Mouse (Mus musculus) liver, postnatal 0 days (tissue): ENCODE data around the gene Gipc3. TPM values are rescaled to one million over a fixed set of nuclear protein-coding genes. Genes with fewer than 3 reads are reported as not detected.

Source experiments
- ATAC-seq: fragments of 200-750 bp; cut with Nextera tagmentation; 2 replicates; pipeline ENCODE4 v1.8.0; 2017; ENCODE audit warnings: mild to moderate bottlenecking, moderate library complexity
- DNase-seq: peaks from one replicate; pipeline ENCODE4 v3.0.0-alpha.2; 2016
- H3K27ac ChIP-seq: fragments of 300-500 bp; sonication (generic); 2 replicates; pipeline ENCODE4 v1.5.1; 2014; ENCODE audit warnings: antibody characterized with exemption, moderate library complexity, mild to moderate bottlenecking, low read depth
- H3K27me3 ChIP-seq: fragments of 300-500 bp; sonication (generic); 2 replicates; pipeline ENCODE4 v1.6.1; 2014; ENCODE audit warnings: low read length, control low read depth, mixed read lengths; ENCODE audit not compliant: insufficient read depth
- H3K36me3 ChIP-seq: fragments of 300-500 bp; sonication (generic); replicated peaks from 2 replicates; pipeline ENCODE4 v1.6.1; 2014; ENCODE audit warnings: mild to moderate bottlenecking, control low read depth, low read length, moderate library complexity, mixed read lengths; ENCODE audit not compliant: insufficient read depth
- H3K4me1 ChIP-seq: fragments of 300-500 bp; sonication (generic); 2 replicates; pipeline ENCODE4 v1.6.1; 2014; ENCODE audit warnings: antibody characterized with exemption, mild to moderate bottlenecking, control low read depth; ENCODE audit not compliant: insufficient read depth
- H3K4me2 ChIP-seq: fragments of 300-500 bp; sonication (generic); 2 replicates; pipeline ENCODE4 v1.6.1; 2014; ENCODE audit warnings: low read depth, mild to moderate bottlenecking, low read length, moderate library complexity, mixed read lengths
- H3K4me3 ChIP-seq: fragments of 300-500 bp; sonication (generic); 2 replicates; pipeline ENCODE4 v1.5.1; 2014; ENCODE audit warnings: low read depth, low read length
- H3K9ac ChIP-seq: fragments of 300-500 bp; sonication (generic); replicated peaks from 2 replicates; pipeline ENCODE4 v1.6.1; 2014; ENCODE audit warnings: mild to moderate bottlenecking, moderate library complexity
- H3K9me3 ChIP-seq: fragments of 300-500 bp; sonication (generic); 2 replicates; pipeline ENCODE4 v1.6.1; 2016; ENCODE audit warnings: mild to moderate bottlenecking, control low read depth, low read length, mixed read lengths
- CTCF ChIP-seq: sonication (generic); IDR thresholded peaks from 2 replicates; pipeline ENCODE4 v1.5.1; 2016; ENCODE audit warnings: antibody characterized with exemption, low read depth
- EP300 ChIP-seq: IDR thresholded peaks from 2 replicates; pipeline ENCODE4 v1.6.1; 2016; ENCODE audit warnings: antibody characterized with exemption, low read depth, mild to moderate bottlenecking
- WGBS: fragments of 180-500 bp; shearing (Covaris S2); extraction: QIAGEN DNeasy Blood & Tissue Kit; methylation state at CpG from one replicate; pipeline ENCODE4 v1.1.7; 2014; ENCODE audit not compliant: insufficient replicate concordance; 5-methylcytosine and 5-hydroxymethylcytosine counted together
- polyA plus RNA-seq: library from polyadenylated mRNA; unstranded; fragments of >200 nt; fragmentation: Nextera tagmentation; extraction: Ambion mirVana; gene quantifications from 2 replicates; pipeline ENCODE4 v1.2.1, GENCODE M21; 2015

Gipc3 gene
- polyA plus RNA-seq, 1 experiment from 2014 or later = 0.02 TPM

- no peak for ATAC-seq
- no peaks in the 10 kb centered on the region for H3K9me3 ChIP-seq
- no peak for TF ChIP-seq CTCF
- TF ChIP-seq EP300 = no peak
- no peak overlapping the region for H3K4me2 ChIP-seq
- H3K9ac ChIP-seq = no peak overlapping the region
- no peak overlapping the region for H3K27ac ChIP-seq
- no peak for DNase-seq
- no peaks in the 10 kb centered on the region for H3K27me3 ChIP-seq
- 93% methylated on average over 18 of the region's 18 CpGs for WGBS
- H3K36me3 ChIP-seq = peaks cover 44% of the 10 kb centered on the region
- no peak overlapping the region for H3K4me3 ChIP-seq
- peaks cover 14% of the 10 kb centered on the region; the same call in 1 of the 2 replicates for H3K4me1 ChIP-seq
Observed at GRCm38 (mm10) chr10:81325781-81326180, 17.3 kb downstream of the Gipc3 start.

- H3K36me3 ChIP-seq = peaks cover 44% of the 10 kb centered on the region
- DNase-seq (no peak), ATAC-seq (no peak)
- no peaks in the 10 kb centered on the region for H3K9me3 ChIP-seq
- no peak for TF ChIP-seq EP300
- no peak for TF ChIP-seq CTCF
- no peak overlapping the region for H3K4me3 ChIP-seq
- WGBS = 98% methylated on average over 20 of the region's 21 CpGs
- H3K9ac ChIP-seq = no peak overlapping the region
- no peaks in the 10 kb centered on the region for H3K27me3 ChIP-seq
- H3K27ac ChIP-seq = no peak overlapping the region
- H3K4me1 ChIP-seq = peaks cover 12% of the 10 kb centered on the region
- no peak overlapping the region for H3K4me2 ChIP-seq
Observed at GRCm38 (mm10) chr10:81325176-81325575, 17.9 kb downstream of the Gipc3 start.

GRCm38 (mm10) chr10:81323791-81324530 lies 19.1 kb downstream of the Gipc3 start:
- DNase-seq = no peak
- no peak for ATAC-seq
- H3K27me3 ChIP-seq = no peaks in the 10 kb centered on the region
- no peak for TF ChIP-seq EP300
- no peak for TF ChIP-seq CTCF
- H3K27ac ChIP-seq = no peak overlapping the region
- WGBS = 92% methylated on average over 18 of the region's 18 CpGs
- no peak overlapping the region for H3K9ac ChIP-seq
- H3K4me3 ChIP-seq = no peak overlapping the region
- H3K4me2 ChIP-seq = no peak overlapping the region
- H3K9me3 ChIP-seq = no peaks in the 10 kb centered on the region
- H3K36me3 ChIP-seq = peaks cover 44% of the 10 kb centered on the region
- peaks cover 22% of the 10 kb centered on the region for H3K4me1 ChIP-seq

GRCm38 (mm10) chr10:81323141-81323775 lies 19.8 kb downstream of the Gipc3 start:
- no peaks in the 10 kb centered on the region for H3K9me3 ChIP-seq
- H3K27ac ChIP-seq = no peak overlapping the region
- ATAC-seq = no peak
- no peaks in the 10 kb centered on the region for H3K27me3 ChIP-seq
- H3K4me3 ChIP-seq = no peak overlapping the region
- DNase-seq = no peak
- WGBS = 93% methylated on average over 23 of the region's 23 CpGs
- no peak overlapping the region for H3K9ac ChIP-seq
- TF ChIP-seq CTCF = no peak
- TF ChIP-seq EP300 = no peak
- no peak overlapping the region for H3K4me2 ChIP-seq
- peaks cover 29% of the 10 kb centered on the region for H3K4me1 ChIP-seq
- peaks cover 44% of the 10 kb centered on the region for H3K36me3 ChIP-seq

- ATAC-seq = no peak
- Histone ChIP-seq H3K9ac (0 out of 2 replicates have a peak overlapping the region, but pooled peaks have one; percentile 90), H3K9me3 (no peaks in the 10 kb centered on the region), H3K27me3 (no peaks in the 10 kb centered on the region), H3K36me3 (peaks cover 44% of the 10 kb centered on the region), H3K4me3 (peak overlapping the region; percentile 75; the same call in 1 of the 2 replicates), H3K4me2 (peak overlapping the region; percentile 88), H3K4me1 (peaks cover 31% of the 10 kb centered on the region), H3K27ac (no peak overlapping the region)
- DNase-seq = no peak
- WGBS = 91% methylated on average over 27 of the region's 27 CpGs
- TF ChIP-seq EP300 (no peak), CTCF (no peak)
Observed at GRCm38 (mm10) chr10:81322444-81322843, 20.6 kb downstream of the Gipc3 start.

- H3K27ac ChIP-seq = peak overlapping the region; percentile 79
- TF ChIP-seq CTCF (no peak), EP300 (no peak)
- H3K9ac ChIP-seq = peak overlapping the region; percentile 90
- no peaks in the 10 kb centered on the region for H3K9me3 ChIP-seq
- no peaks in the 10 kb centered on the region for H3K27me3 ChIP-seq
- peak overlapping the region; percentile 88 for H3K4me2 ChIP-seq
- peaks cover 39% of the 10 kb centered on the region for H3K4me1 ChIP-seq
- peaks cover 39% of the 10 kb centered on the region for H3K36me3 ChIP-seq
- DNase-seq = no peak
- 0 out of 2 replicates have a peak, but pooled peaks have one; percentile 0 for ATAC-seq
- H3K4me3 ChIP-seq = peak overlapping the region; percentile 75
- whole genome bisulfite sequencing = 2% methylated on average over 20 of the region's 20 CpGs
Observed at GRCm38 (mm10) chr10:81321436-81321835, 21.6 kb downstream of the Gipc3 start.
